Mouse (Mus musculus): ENCODE data around the gene Smyd2. TPM values are rescaled to one million over a fixed set of nuclear protein-coding genes. Genes with fewer than 3 reads are reported as not detected.

Smyd2 gene
- total RNA-seq, 2 experiments from 2014 or later: 95.8 to 98.3 TPM

DNA sequence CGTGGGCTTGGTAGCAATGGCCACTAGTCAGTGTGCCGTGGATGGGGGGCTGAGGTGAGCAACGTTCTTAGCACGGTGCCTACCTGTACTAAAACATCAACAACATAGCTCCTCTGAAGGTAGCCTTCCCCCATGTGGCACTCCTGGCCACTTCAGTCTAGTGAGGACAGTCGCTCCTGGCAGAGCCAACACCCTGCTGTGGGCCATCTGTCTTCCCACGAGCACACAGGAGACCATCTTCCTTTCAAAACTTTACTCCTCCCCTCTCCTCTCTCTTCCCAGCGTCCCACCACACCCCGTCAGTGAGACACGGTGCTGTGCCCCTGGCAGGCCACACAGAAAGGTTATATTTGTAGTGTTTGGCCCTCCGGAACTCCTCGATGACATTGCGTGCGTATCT lies 37.2 kb downstream of the Smyd2 start:
- Histone ChIP-seq H3K27ac (no peak overlapping the region), H3K4me3 (no peak overlapping the region)
- no peak for DNase-seq (ENCODE audit: extremely low spot score in 1 of 2, low spot score in 2 of 2)
- TF ChIP-seq CTCF (IDR thresholded peaks at IDR 0.05): no peak
- intact Hi-C loops (cut with DNase I): loop anchor here (5.0 kb wide), 1 partner anchor 858 kb away; no protein-coding TSS in a partner anchor

GRCm38 (mm10) chr1:189883531-189884170 lies 38.5 kb downstream of the Smyd2 start:
- intact Hi-C loops (cut with DNase I): loop anchor here (1.0 to 5.0 kb wide), 2 partner anchors 182 to 856 kb away; no protein-coding TSS in a partner anchor
- Histone ChIP-seq H3K27ac (no peak overlapping the region), H3K4me3 (no peak overlapping the region)
- peak; percentile 54 for TF ChIP-seq CTCF (IDR thresholded peaks at IDR 0.05)
- peak; percentile 48 to 62 for DNase-seq (ENCODE audit: extremely low spot score in 1 of 2, low spot score in 2 of 2)

GRCm38 (mm10) chr1:189882886-189883285 lies 39.3 kb downstream of the Smyd2 start:
- H3K27ac ChIP-seq: no peak overlapping the region
- H3K4me3 ChIP-seq: no peak overlapping the region
- intact Hi-C loops (cut with DNase I): loop anchor here (1.0 to 5.0 kb wide), 2 partner anchors 182 to 856 kb away; no protein-coding TSS in a partner anchor
- peak; percentile 78 for TF ChIP-seq CTCF (IDR thresholded peaks at IDR 0.05)
- DNase-seq (ENCODE audit: extremely low spot score in 1 of 2, low spot score in 2 of 2): peak in 1 of 2 experiments; percentile 50

GRCm38 (mm10) chr1:189880745-189881144 lies 41.4 kb downstream of the Smyd2 start:
- TF ChIP-seq CTCF (IDR thresholded peaks at IDR 0.05): no peak
- no peak for DNase-seq (ENCODE audit: extremely low spot score in 1 of 2, low spot score in 2 of 2)
- H3K27ac ChIP-seq: no peak overlapping the region
- intact Hi-C loops (cut with DNase I): loop anchor here (5.0 kb wide), 1 partner anchor 853 kb away; no protein-coding TSS in a partner anchor
- H3K4me3 ChIP-seq: no peak overlapping the region

DNA sequence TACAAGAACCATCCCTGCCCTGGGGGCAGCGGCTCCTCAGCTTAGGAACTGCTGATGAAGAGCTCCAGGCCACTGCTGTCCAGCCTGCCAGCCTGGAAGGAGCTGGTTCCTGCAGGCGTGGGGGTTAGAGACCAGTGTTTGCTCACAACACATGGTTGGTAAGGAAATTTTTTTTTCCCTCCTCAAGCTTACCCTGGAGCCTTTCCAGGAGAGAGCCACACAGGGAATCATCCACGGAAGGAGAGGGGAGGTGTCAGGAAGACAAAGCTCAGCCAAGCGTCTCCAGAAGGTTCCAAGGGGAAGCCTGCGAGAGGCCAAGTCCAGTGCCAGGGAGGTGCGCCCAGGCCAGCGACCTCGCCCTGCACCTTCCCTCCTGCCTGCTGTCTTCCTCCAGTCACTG lies 42.2 kb downstream of the Smyd2 start:
- Histone ChIP-seq H3K27ac (no peak overlapping the region), H3K4me3 (no peak overlapping the region)
- intact Hi-C loops (cut with DNase I): loop anchor here (5.0 kb wide), 1 partner anchor 853 kb away; no protein-coding TSS in a partner anchor
- no peak for DNase-seq (ENCODE audit: extremely low spot score in 1 of 2, low spot score in 2 of 2)
- TF ChIP-seq CTCF (IDR thresholded peaks at IDR 0.05): no peak

DNA sequence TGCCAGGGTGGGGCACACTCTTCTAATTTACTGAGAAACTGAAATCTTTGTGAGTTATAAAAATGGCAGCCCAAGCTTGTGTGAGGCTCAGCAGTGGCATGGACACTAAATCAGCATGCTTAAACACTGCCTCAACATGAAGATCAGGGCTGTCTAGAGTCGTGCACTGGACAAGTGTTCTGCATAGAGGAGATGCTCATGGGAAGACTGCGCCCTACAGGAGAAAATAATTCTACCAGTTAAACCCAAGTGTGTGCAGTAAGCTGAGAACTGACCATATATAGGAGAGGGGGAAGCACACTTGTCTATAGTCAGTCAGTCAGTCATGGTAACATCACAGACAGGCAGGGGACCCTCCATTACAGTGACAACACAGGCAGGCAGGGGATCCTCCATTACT lies 43.0 kb downstream of the Smyd2 start:
- peak; percentile 31 for TF ChIP-seq CTCF (IDR thresholded peaks at IDR 0.05)
- H3K27ac ChIP-seq: no peak overlapping the region
- DNase-seq (ENCODE audit: extremely low spot score in 1 of 2, low spot score in 2 of 2): no peak
- intact Hi-C loops (cut with DNase I): no loop called here
- no peak overlapping the region for H3K4me3 ChIP-seq

- Histone ChIP-seq H3K27ac (no peak overlapping the region), H3K4me3 (no peak overlapping the region)
- TF ChIP-seq CTCF (IDR thresholded peaks at IDR 0.05): no peak
- no peak for DNase-seq (ENCODE audit: extremely low spot score in 1 of 2, low spot score in 2 of 2)
- intact Hi-C loops (cut with DNase I): no loop called here
Observed at GRCm38 (mm10) chr1:189876162-189876561, 46.0 kb downstream of the Smyd2 start.

DNA sequence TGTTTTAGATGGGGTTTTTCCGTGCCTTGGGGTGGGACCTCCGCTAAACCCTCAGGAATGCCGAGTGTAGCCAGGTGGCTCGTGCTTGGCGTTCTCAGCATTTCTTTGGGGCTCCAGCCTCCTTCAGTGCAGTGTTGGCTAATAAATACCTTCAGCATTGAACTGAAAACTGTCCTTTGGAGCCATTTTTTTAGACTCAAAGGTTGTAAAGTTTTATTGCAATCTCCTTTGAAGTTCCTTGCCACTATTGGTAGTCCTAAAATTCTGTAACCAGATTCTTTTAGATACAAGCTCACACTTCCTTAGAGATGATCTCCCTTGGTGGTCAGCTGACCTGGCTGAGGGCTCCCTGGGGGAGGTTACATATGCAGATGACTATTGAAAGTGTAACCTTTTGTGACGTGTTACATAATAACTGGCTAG lies 46.7 kb downstream of the Smyd2 start:
- intact Hi-C loops (cut with DNase I): no loop called here
- DNase-seq (ENCODE audit: extremely low spot score in 1 of 2, low spot score in 2 of 2): no peak
- Histone ChIP-seq H3K4me3 (no peak overlapping the region), H3K27ac (no peak overlapping the region)
- TF ChIP-seq CTCF (IDR thresholded peaks at IDR 0.05): no peak

DNA sequence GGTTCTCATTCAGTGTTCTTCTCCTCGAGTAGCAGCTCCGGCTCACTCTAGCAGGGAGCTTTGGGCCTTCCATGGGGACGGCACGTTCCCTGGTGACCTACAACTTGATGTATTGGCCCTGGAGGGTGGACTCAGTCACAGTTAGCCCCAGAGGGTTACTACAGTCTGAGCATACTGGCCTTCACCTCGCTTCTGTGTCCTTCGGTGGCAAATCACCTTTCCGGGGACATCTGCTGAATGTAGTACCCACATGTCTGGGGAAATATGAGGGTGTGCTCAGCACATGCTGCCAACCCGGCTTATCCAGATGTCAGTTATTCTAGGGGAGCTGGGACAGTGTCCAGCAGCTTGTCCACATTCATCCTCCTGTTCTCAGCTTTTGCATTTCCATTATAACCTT lies 48.6 kb downstream of the Smyd2 start:
- no peak for TF ChIP-seq CTCF (IDR thresholded peaks at IDR 0.05)
- no peak overlapping the region for H3K4me3 ChIP-seq
- DNase-seq (ENCODE audit: extremely low spot score in 1 of 2, low spot score in 2 of 2): no peak
- intact Hi-C loops (cut with DNase I): no loop called here
- no peak overlapping the region for H3K27ac ChIP-seq

DNA sequence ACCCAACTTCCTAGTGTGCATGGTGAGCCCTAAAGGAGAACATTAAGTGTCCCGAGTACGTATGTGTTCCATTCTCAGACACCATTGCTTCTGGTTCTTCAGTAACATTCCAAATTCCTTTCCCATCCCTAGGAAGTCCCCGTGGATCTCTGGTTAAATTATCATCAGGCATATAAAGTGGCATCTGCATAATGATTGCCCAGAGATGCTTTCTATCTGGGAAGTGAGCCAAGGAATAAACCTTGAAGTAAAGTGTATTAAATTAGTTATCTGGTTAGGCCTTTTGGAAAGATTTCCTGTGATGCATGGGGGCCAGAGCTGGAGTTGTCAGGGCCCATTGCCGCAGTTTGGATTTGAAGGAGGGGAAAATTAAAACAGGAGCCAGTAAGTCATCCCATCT lies 50.1 kb downstream of the Smyd2 start:
- Histone ChIP-seq H3K4me3 (no peak overlapping the region), H3K27ac (no peak overlapping the region)
- DNase-seq (ENCODE audit: extremely low spot score in 1 of 2, low spot score in 2 of 2): no peak
- intact Hi-C loops (cut with DNase I): no loop called here
- no peak for TF ChIP-seq CTCF (IDR thresholded peaks at IDR 0.05)

GRCm38 (mm10) chr1:189871625-189872024 lies 50.5 kb downstream of the Smyd2 start:
- Histone ChIP-seq H3K27ac (no peak overlapping the region), H3K4me3 (no peak overlapping the region)
- intact Hi-C loops (cut with DNase I): no loop called here
- DNase-seq (ENCODE audit: extremely low spot score in 1 of 2, low spot score in 2 of 2): no peak
- TF ChIP-seq CTCF (IDR thresholded peaks at IDR 0.05): no peak

DNA sequence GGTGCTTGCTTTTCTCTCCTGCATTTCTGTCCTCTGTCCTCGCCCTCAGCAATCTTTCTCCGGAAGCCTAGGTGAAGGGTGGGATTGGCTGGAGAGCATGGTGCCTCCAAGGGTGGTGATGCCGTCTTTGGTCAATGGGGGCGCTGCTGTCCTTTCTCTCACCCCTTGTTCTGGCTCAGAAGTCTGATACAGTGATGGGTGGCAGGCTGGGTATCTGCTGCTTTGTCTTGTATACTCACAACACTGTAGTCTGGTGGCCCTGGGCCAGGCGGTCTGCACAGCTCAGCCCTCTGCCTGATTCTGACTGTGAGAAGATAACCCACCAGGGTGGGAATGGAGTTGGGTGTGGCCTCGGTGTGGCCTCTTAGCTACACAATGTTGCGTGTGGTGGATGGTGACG lies 51.6 kb downstream of the Smyd2 start:
- TF ChIP-seq CTCF (IDR thresholded peaks at IDR 0.05): no peak; the same call in 1 of the 2 replicates
- H3K4me3 ChIP-seq: no peak overlapping the region
- no peak overlapping the region for H3K27ac ChIP-seq
- DNase-seq (ENCODE audit: extremely low spot score in 1 of 2, low spot score in 2 of 2): no peak
- intact Hi-C loops (cut with DNase I): no loop called here
